Mouse (Mus musculus) G1E (cell line): ENCODE measurements around the gene Cfap73. TPM values are rescaled to one million over a fixed set of nuclear protein-coding genes. Genes with fewer than 3 reads are reported as not detected.
A peak's percentile ranks its signal among the peaks of the same experiment; 100 is the strongest.

ENCODE experiments used
- ATAC-seq: 2 replicates; pipeline ENCODE4 v1.8.0; 2016; ENCODE audit warnings: mild to moderate bottlenecking; ENCODE audit not compliant: insufficient number of reproducible peaks, poor library complexity, low FRiP score, severe bottlenecking; ENCODE audit errors: extremely low read depth
- DNase-seq: peaks from one replicate; pipeline ENCODE4 v3.0.0; 2012; ENCODE audit warnings: low spot score
- H3K27me3 ChIP-seq: 2 replicates; pipeline ENCODE4 v1.6.1; 2012; ENCODE audit warnings: mild to moderate bottlenecking, low read length, inconsistent platforms; ENCODE audit not compliant: insufficient read depth
- H3K36me3 ChIP-seq: replicated peaks from 2 replicates; pipeline ENCODE3; 2012; ENCODE audit warnings: mild to moderate bottlenecking, inconsistent platforms
- H3K4me1 ChIP-seq: 2 replicates; pipeline ENCODE4 v1.6.1; 2012; ENCODE audit warnings: low read depth, low read length, inconsistent platforms, mixed read lengths; ENCODE audit not compliant: insufficient read depth
- H3K4me3 ChIP-seq: 2 replicates; pipeline ENCODE4 v1.5.1; 2012; ENCODE audit warnings: low read depth, mild to moderate bottlenecking, inconsistent platforms, low read length, moderate library complexity, mixed read lengths
- H3K9me3 ChIP-seq: replicated peaks from 2 replicates; pipeline ENCODE4 v1.6.1; 2012; ENCODE audit warnings: inconsistent platforms
- CTCF ChIP-seq: IDR thresholded peaks from 2 replicates; pipeline ENCODE4 v1.5.1; 2012; ENCODE audit warnings: low read depth, low read length, inconsistent platforms, mixed read lengths
- GATA1 ChIP-seq: IDR thresholded peaks from 2 replicates; pipeline ENCODE4 v1.6.1; 2012; ENCODE audit warnings: borderline replicate concordance, low read length, inconsistent platforms, mixed read lengths
- GATA2 ChIP-seq: IDR thresholded peaks from 2 replicates; pipeline ENCODE4 v1.6.1; 2012; ENCODE audit warnings: low read depth, low read length, inconsistent platforms, borderline replicate concordance
- POLR2AphosphoS5 ChIP-seq: IDR thresholded peaks from 2 replicates; pipeline ENCODE4 v1.6.1; 2012; ENCODE audit warnings: low read depth, low read length, inconsistent platforms; ENCODE audit not compliant: insufficient replicate concordance
- TAL1 ChIP-seq: conservative IDR thresholded peaks from 2 replicates; pipeline ENCODE4 v1.6.1; 2012; ENCODE audit warnings: low read depth, low read length, inconsistent platforms, mixed read lengths
- polyA plus RNA-seq: library from polyadenylated mRNA; stranded (reverse); fragments of >175 nt; gene quantifications from 2 replicates; pipeline ENCODE4 v1.2.3, GENCODE M21; 2012
- total RNA-seq, 2 experiments: library from RNA; stranded (forward) in 1 of 2; stranded (reverse) in 1 of 2; fragments of 200-1000 nt in 1 of 2; fragments of >200 nt in 1 of 2; fragmentation: Nextera tagmentation in 1 of 2; gene quantifications; 2 replicates each; pipeline ENCODE4 v1.2.3; 2014 to 2017

Gene Cfap73
- total and polyA plus RNA-seq, 3 experiments: not detected

DNA sequence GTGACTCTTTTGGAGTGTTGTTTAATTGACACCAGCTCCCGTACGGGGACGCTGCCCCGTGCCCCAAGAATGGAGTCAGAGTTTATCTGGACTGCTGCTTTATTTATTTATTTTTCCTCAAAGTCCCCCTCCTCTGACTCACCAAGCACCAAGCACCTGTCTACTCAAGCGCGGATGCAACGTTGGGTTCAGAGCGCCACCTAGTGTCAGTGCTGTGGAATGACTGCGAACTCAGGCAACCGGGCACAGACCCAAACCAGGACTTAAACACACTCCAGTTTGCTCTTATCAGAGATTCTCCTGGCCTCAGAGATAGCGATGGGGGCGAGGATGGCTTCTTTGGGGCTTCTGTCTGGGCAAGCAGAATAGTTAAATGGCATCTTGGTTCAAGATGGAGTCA, 39.6 kb upstream of the Cfap73 start:
- peaks cover 72% of the 10 kb centered on the region for H3K36me3 ChIP-seq
- H3K4me1 ChIP-seq: peaks cover 41% of the 10 kb centered on the region
- TF ChIP-seq TAL1: no peak
- TF ChIP-seq POLR2AphosphoS5: no peak
- TF ChIP-seq CTCF: peak; percentile 85
- no peak for TF ChIP-seq GATA1
- no peak for TF ChIP-seq GATA2
- DNase-seq: peak; percentile 64
- H3K4me3 ChIP-seq: no peak overlapping the region
- peaks cover 21% of the 10 kb centered on the region; the same call in 1 of the 2 replicates for H3K27me3 ChIP-seq
- peak; percentile 46; the same call in 1 of the 2 replicates for ATAC-seq
- no peaks in the 10 kb centered on the region for H3K9me3 ChIP-seq

GRCm38 (mm10) chr5:120671865-120672264, 37.8 kb upstream of the Cfap73 start:
- no peak for TF ChIP-seq TAL1
- TF ChIP-seq POLR2AphosphoS5: no peak
- TF ChIP-seq GATA1: no peak
- TF ChIP-seq CTCF: no peak
- Histone ChIP-seq H3K9me3 (no peaks in the 10 kb centered on the region), H3K36me3 (peaks cover 65% of the 10 kb centered on the region), H3K4me3 (no peak overlapping the region), H3K4me1 (peaks cover 28% of the 10 kb centered on the region), H3K27me3 (peaks cover 25% of the 10 kb centered on the region; the same call in 1 of the 2 replicates)
- ATAC-seq (no peak), DNase-seq (no peak)

- Histone ChIP-seq H3K27me3 (peaks cover 19% of the 10 kb centered on the region; the same call in 1 of the 2 replicates), H3K4me1 (peaks cover 35% of the 10 kb centered on the region), H3K36me3 (peaks cover 63% of the 10 kb centered on the region), H3K4me3 (no peak overlapping the region), H3K9me3 (no peaks in the 10 kb centered on the region)
- ATAC-seq: no peak
- no peak for DNase-seq
- TF ChIP-seq GATA1: no peak
- TF ChIP-seq POLR2AphosphoS5: no peak
- no peak for TF ChIP-seq CTCF
- no peak for TF ChIP-seq TAL1
- no peak for TF ChIP-seq GATA2
Observed at GRCm38 (mm10) chr5:120670132-120670531, 36.1 kb upstream of the Cfap73 start.

DNA sequence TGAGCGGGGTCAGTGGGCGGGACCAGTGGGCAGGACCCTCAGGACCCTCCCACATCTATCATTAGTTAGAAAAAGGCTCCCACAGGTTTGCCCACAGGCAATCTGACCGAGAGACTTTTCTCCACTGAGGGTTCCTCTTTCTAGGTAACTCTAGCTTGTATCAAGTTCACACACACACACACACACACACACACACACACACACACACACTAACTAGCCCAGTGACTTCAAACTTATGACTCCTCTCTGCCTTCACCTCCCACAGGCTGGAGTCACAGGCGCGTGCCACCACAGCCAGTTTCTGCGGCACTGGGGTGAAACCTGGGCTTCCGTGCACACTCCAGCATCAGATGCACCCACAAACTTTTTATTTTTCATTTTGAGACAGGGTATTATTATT, 34.7 kb upstream of the Cfap73 start:
- ATAC-seq: no peak
- H3K36me3 ChIP-seq: peaks cover 62% of the 10 kb centered on the region

DNA sequence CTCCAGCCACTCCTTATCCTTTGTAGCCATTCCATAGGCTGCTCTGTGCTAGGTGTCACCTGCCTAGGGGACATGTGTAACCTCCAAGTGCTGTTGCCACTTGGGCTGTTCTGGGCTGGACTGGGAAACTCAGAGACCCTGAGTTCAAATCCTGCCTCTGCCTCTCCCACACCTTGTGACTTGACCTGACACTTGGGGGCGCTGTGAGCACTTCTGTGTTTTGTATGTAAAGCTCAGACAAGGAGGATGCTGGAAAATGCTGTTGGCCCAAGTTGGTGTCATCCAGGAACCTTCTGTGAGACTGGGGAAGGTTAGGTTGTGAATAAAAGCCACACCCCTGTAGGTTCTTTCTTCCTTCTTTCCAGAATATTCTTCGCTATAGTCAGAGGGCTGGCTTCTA, 30.9 kb upstream of the Cfap73 start:
- no peaks in the 10 kb centered on the region for H3K9me3 ChIP-seq
- H3K36me3 ChIP-seq: peaks cover 74% of the 10 kb centered on the region
- no peak for TF ChIP-seq GATA1
- TF ChIP-seq POLR2AphosphoS5: no peak
- TF ChIP-seq CTCF: no peak
- no peak for TF ChIP-seq GATA2
- no peak for TF ChIP-seq TAL1
- peaks cover 28% of the 10 kb centered on the region for H3K4me1 ChIP-seq
- DNase-seq (no peak), ATAC-seq (no peak)
- H3K27me3 ChIP-seq: peaks cover 27% of the 10 kb centered on the region
- no peak overlapping the region for H3K4me3 ChIP-seq

More for the DNA sequence above, 34.7 kb upstream of the Cfap73 start:
- no peak for TF ChIP-seq GATA1
- TF ChIP-seq TAL1: no peak
- TF ChIP-seq CTCF: no peak
- no peak for TF ChIP-seq POLR2AphosphoS5
- no peak for TF ChIP-seq GATA2
- Histone ChIP-seq H3K4me1 (peaks cover 27% of the 10 kb centered on the region), H3K27me3 (peaks cover 14% of the 10 kb centered on the region; the same call in 1 of the 2 replicates), H3K4me3 (no peak overlapping the region), H3K9me3 (no peaks in the 10 kb centered on the region)
- no peak for DNase-seq

- TF ChIP-seq GATA1: no peak
- TF ChIP-seq GATA2: no peak
- no peak for TF ChIP-seq POLR2AphosphoS5
- no peak for TF ChIP-seq TAL1
- no peak for TF ChIP-seq CTCF
- DNase-seq (no peak), ATAC-seq (no peak)
- peaks cover 19% of the 10 kb centered on the region for H3K27me3 ChIP-seq
- H3K4me3 ChIP-seq: no peak overlapping the region
- H3K36me3 ChIP-seq: peaks cover 66% of the 10 kb centered on the region
- H3K9me3 ChIP-seq: no peaks in the 10 kb centered on the region
- H3K4me1 ChIP-seq: peaks cover 14% of the 10 kb centered on the region
Observed at GRCm38 (mm10) chr5:120660816-120661215, 26.8 kb upstream of the Cfap73 start.
